Mouse (Mus musculus) liver, embryonic 11.5 days (tissue): ENCODE results near the gene Atp23. TPM values are rescaled to one million over a fixed set of nuclear protein-coding genes. Genes with fewer than 3 reads are reported as not detected.
A peak's percentile ranks its signal among the peaks of the same experiment; 100 is the strongest.

Source experiments
- ATAC-seq: fragments of 200-750 bp; cut with Nextera tagmentation; replicated peaks from 2 replicates; pipeline ENCODE4 v1.8.0; 2017; ENCODE audit warnings: moderate number of reproducible peaks, mild to moderate bottlenecking, moderate TSS enrichment, moderate library complexity; ENCODE audit not compliant: low FRiP score
- DNase-seq: peaks from one replicate; pipeline ENCODE4 v3.0.0-alpha.2; 2017; ENCODE audit warnings: low spot score
- H3K27ac ChIP-seq: fragments of 300-500 bp; sonication (generic); 2 replicates; pipeline ENCODE4 v1.5.1; 2014; ENCODE audit warnings: mild to moderate bottlenecking, low read depth, low read length, control low read depth
- H3K27me3 ChIP-seq: fragments of 300-500 bp; sonication (generic); replicated peaks from 2 replicates; pipeline ENCODE4 v1.6.1; 2014; ENCODE audit warnings: low read length, mixed read lengths; ENCODE audit not compliant: control insufficient read depth, insufficient read depth
- H3K36me3 ChIP-seq: fragments of 300-500 bp; sonication (generic); 2 replicates; pipeline ENCODE4 v1.6.1; 2014; ENCODE audit warnings: mild to moderate bottlenecking, low read length, moderate library complexity, mixed read lengths; ENCODE audit not compliant: control insufficient read depth, insufficient read depth
- H3K4me1 ChIP-seq: fragments of 300-500 bp; sonication (generic); replicated peaks from 2 replicates; pipeline ENCODE4 v1.6.1; 2014; ENCODE audit warnings: low read length, mixed read lengths; ENCODE audit not compliant: control insufficient read depth, insufficient read depth
- H3K4me2 ChIP-seq: fragments of 300-500 bp; sonication (generic); 2 replicates; pipeline ENCODE4 v1.6.1; 2014; ENCODE audit warnings: mild to moderate bottlenecking, control low read depth, moderate library complexity
- H3K4me3 ChIP-seq: fragments of 300-500 bp; sonication (generic); 2 replicates; pipeline ENCODE4 v1.5.1; 2014; ENCODE audit warnings: low read depth, low read length, control low read depth
- H3K9ac ChIP-seq: fragments of 300-500 bp; sonication (generic); 2 replicates; pipeline ENCODE4 v1.6.1; 2014; ENCODE audit warnings: low read depth, low read length, control low read depth
- H3K9me3 ChIP-seq: fragments of 300-500 bp; sonication (generic); 2 replicates; pipeline ENCODE4 v1.6.1; 2016; ENCODE audit warnings: low read length, inconsistent platforms, mixed read lengths; ENCODE audit not compliant: control insufficient read depth
- WGBS: fragments of 180-500 bp; shearing (Covaris S2); extraction: QIAGEN DNeasy Blood & Tissue Kit; methylation state at CpG from one replicate; pipeline ENCODE4 v1.1.7; 2014; 5-methylcytosine and 5-hydroxymethylcytosine counted together
- polyA plus RNA-seq: library from polyadenylated mRNA; unstranded; fragments of >200 nt; fragmentation: Nextera tagmentation; extraction: Ambion mirVana; gene quantifications from 2 replicates; pipeline ENCODE4 v1.2.1, GENCODE M21; 2014

Atp23 gene
- polyA plus RNA-seq, 1 experiment from 2014 or later: 21.4 TPM

DNA sequence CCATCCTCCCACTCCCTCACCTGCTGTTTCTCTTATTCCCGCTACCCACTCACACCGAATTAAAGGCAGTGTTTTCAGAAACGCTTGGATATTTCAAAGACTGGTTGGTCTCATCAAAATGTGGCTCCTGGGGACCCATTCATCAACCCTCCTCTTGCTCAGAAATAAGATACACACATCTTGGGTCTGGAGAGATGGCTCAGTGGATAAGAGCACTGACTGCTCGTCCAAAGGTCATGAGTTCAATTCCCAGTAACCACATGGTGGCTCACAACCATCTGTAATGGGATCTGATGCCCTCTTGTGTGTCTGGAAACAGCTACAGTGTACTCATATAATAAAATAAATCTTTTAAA is 311 bp upstream of the Atp23 start:
- DNase-seq (no peak), ATAC-seq (no peak)
- Histone ChIP-seq H3K9ac (no peak overlapping the region), H3K9me3 (no peaks in the 10 kb centered on the region), H3K4me2 (peak overlapping the region; percentile 94), H3K27me3 (no peaks in the 10 kb centered on the region), H3K27ac (no peak overlapping the region), H3K4me1 (0 out of 2 replicates have a peak, but pooled peaks cover 4% of the 10 kb centered on the region), H3K4me3 (peak overlapping the region; percentile 81), H3K36me3 (0 out of 2 replicates have a peak, but pooled peaks cover 5% of the 10 kb centered on the region)
- WGBS: 0% methylated on average over 4 of the region's 4 CpGs

DNA sequence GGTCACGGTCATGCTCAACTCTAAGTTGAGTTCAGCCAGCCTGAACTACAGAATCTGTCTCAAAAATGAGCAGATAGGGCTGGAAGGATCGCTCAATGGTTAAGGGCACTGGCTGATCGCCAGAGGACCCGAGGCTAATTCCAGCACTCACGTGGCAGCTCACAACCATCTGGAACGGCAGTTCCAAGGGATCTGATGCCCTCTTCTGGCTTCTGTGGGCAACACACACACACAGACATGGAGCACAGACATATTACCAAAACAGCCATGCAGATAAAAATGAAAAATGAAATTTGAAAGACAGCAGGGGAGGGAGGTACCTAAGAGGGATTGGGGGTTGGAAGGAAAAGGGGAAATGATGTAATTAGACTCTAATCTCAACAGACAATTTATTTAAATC is 5.3 kb downstream of the Atp23 start:
- no peaks in the 10 kb centered on the region for H3K27me3 ChIP-seq
- peaks cover 18% of the 10 kb centered on the region for H3K36me3 ChIP-seq
- no peak overlapping the region for H3K4me2 ChIP-seq
- no peak for ATAC-seq
- no peak overlapping the region for H3K9ac ChIP-seq
- peaks cover 7% of the 10 kb centered on the region for H3K4me1 ChIP-seq
- H3K4me3 ChIP-seq: no peak overlapping the region
- H3K27ac ChIP-seq: no peak overlapping the region
- H3K9me3 ChIP-seq: no peaks in the 10 kb centered on the region
- WGBS: 68% methylated on average over 6 of the region's 6 CpGs
- no peak for DNase-seq

GRCm38 (mm10) chr10:126894061-126894460 is 7.1 kb downstream of the Atp23 start:
- H3K9me3 ChIP-seq: no peaks in the 10 kb centered on the region
- WGBS: 92% methylated on average over 15 of the region's 15 CpGs
- no peak overlapping the region for H3K9ac ChIP-seq
- H3K27ac ChIP-seq: no peak overlapping the region
- H3K4me1 ChIP-seq: peaks cover 3% of the 10 kb centered on the region
- peaks cover 30% of the 10 kb centered on the region for H3K36me3 ChIP-seq
- no peaks in the 10 kb centered on the region for H3K27me3 ChIP-seq
- no peak overlapping the region for H3K4me3 ChIP-seq
- ATAC-seq (no peak), DNase-seq (no peak)
- H3K4me2 ChIP-seq: no peak overlapping the region

- H3K9me3 ChIP-seq: no peaks in the 10 kb centered on the region
- no peak overlapping the region for H3K9ac ChIP-seq
- no peak for ATAC-seq
- peaks cover 31% of the 10 kb centered on the region for H3K36me3 ChIP-seq
- DNase-seq: no peak
- no peak overlapping the region for H3K4me2 ChIP-seq
- H3K4me1 ChIP-seq: peaks cover 3% of the 10 kb centered on the region
- no peaks in the 10 kb centered on the region for H3K27me3 ChIP-seq
- WGBS: 92% methylated on average over 7 of the region's 7 CpGs
- no peak overlapping the region for H3K27ac ChIP-seq
- H3K4me3 ChIP-seq: no peak overlapping the region
Observed at GRCm38 (mm10) chr10:126893145-126893544, 8.0 kb downstream of the Atp23 start.

- H3K27ac ChIP-seq: no peak overlapping the region
- no peaks in the 10 kb centered on the region for H3K36me3 ChIP-seq
- WGBS: 85% methylated on average over 3 of the region's 3 CpGs
- ATAC-seq (no peak), DNase-seq (no peak)
- H3K9me3 ChIP-seq: peaks cover 2% of the 10 kb centered on the region; the same call in 1 of the 2 replicates
- no peak overlapping the region for H3K9ac ChIP-seq
- no peak overlapping the region for H3K4me3 ChIP-seq
- no peak overlapping the region for H3K4me2 ChIP-seq
- no peaks in the 10 kb centered on the region for H3K27me3 ChIP-seq
- H3K4me1 ChIP-seq: no peaks in the 10 kb centered on the region
Observed at GRCm38 (mm10) chr10:126873755-126874154, 27.4 kb downstream of the Atp23 start.

DNA sequence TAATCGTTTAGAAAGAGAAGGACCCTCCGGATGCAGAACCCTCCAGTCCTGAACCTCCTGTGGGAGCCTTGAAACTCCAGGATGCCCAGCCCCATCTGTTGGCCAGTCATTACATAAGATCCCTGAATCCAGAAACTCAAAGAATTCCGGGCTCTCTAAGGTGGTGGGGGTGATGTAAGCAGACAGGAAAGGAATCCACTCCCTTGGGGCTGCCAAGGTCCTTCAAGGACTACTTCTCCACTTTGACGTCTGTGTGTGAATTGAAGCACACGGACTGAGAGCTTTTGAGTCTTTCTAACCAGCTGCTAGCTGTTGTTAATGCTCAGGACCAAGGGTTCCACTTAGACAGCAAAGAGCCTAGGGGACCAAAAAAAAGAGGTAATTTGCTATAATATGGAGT is 28.9 kb downstream of the Atp23 start:
- WGBS: 67% methylated on average over 5 of the region's 5 CpGs

GRCm38 (mm10) chr10:126869372-126870318 is 31.5 kb downstream of the Atp23 start:
- no peak overlapping the region for H3K27ac ChIP-seq
- H3K27me3 ChIP-seq: no peaks in the 10 kb centered on the region
- DNase-seq (peak; percentile 66), ATAC-seq (0 out of 2 replicates have a peak, but pooled peaks have one; percentile 57)
- H3K36me3 ChIP-seq: no peaks in the 10 kb centered on the region
- H3K4me2 ChIP-seq: peak overlapping the region; percentile 46
- H3K4me1 ChIP-seq: no peaks in the 10 kb centered on the region
- H3K9ac ChIP-seq: no peak overlapping the region
- WGBS: 24% methylated on average over 23 of the region's 23 CpGs
- H3K4me3 ChIP-seq: no peak overlapping the region
- no peaks in the 10 kb centered on the region for H3K9me3 ChIP-seq

More for the DNA sequence above, 28.9 kb downstream of the Atp23 start:
- Histone ChIP-seq H3K36me3 (no peaks in the 10 kb centered on the region), H3K4me1 (no peaks in the 10 kb centered on the region), H3K9me3 (peaks cover 2% of the 10 kb centered on the region; the same call in 1 of the 2 replicates), H3K9ac (no peak overlapping the region), H3K4me2 (no peak overlapping the region), H3K27me3 (no peaks in the 10 kb centered on the region), H3K4me3 (no peak overlapping the region), H3K27ac (no peak overlapping the region)
- ATAC-seq (no peak), DNase-seq (no peak)

GRCm38 (mm10) chr10:126865284-126865683 is 35.9 kb downstream of the Atp23 start:
- 90% methylated on average over 8 of the region's 8 CpGs for WGBS
- no peak for ATAC-seq
- H3K9ac ChIP-seq: no peak overlapping the region

GRCm38 (mm10) chr10:126862193-126862592 is 39.0 kb downstream of the Atp23 start:
- H3K9ac ChIP-seq: no peak overlapping the region
- no peak overlapping the region for H3K4me2 ChIP-seq
- no peaks in the 10 kb centered on the region for H3K36me3 ChIP-seq
- no peak overlapping the region for H3K4me3 ChIP-seq
- H3K4me1 ChIP-seq: no peaks in the 10 kb centered on the region
- no peak overlapping the region for H3K27ac ChIP-seq
- no peaks in the 10 kb centered on the region for H3K27me3 ChIP-seq
- ATAC-seq (no peak), DNase-seq (no peak)
- 78% methylated on average over 12 of the region's 12 CpGs for WGBS
- no peaks in the 10 kb centered on the region for H3K9me3 ChIP-seq

More at GRCm38 (mm10) chr10:126865284-126865683, 35.9 kb downstream of the Atp23 start:
- Histone ChIP-seq H3K4me2 (no peak overlapping the region), H3K27ac (no peak overlapping the region), H3K36me3 (no peaks in the 10 kb centered on the region), H3K4me3 (no peak overlapping the region), H3K4me1 (no peaks in the 10 kb centered on the region), H3K27me3 (no peaks in the 10 kb centered on the region), H3K9me3 (no peaks in the 10 kb centered on the region)
- DNase-seq: no peak
